Mouse (Mus musculus): Measurements from ENCODE around the gene Plcg2. TPM values are rescaled to one million over a fixed set of nuclear protein-coding genes. Genes with fewer than 3 reads are reported as not detected.

The Plcg2 gene
- polyA plus RNA-seq, 1 experiment from 2014 or later: 3.5 TPM

GRCm38 (mm10) chr8:117471174-117471573 is 26.9 kb upstream of the Plcg2 start:
- H3K27ac ChIP-seq (ENCODE audit: low read length): no peak overlapping the region; the same call in 1 of the 2 replicates
- peak; percentile 77 for DNase-seq (ENCODE audit: low spot score)
- H3K36me3 ChIP-seq (ENCODE audit: insufficient read depth, low read length): no peaks in the 10 kb centered on the region
- H3K4me1 ChIP-seq (ENCODE audit: insufficient read depth, low read depth, low read length): no peaks in the 10 kb centered on the region
- H3K9me3 ChIP-seq (ENCODE audit: low read length): no peaks in the 10 kb centered on the region
- TF ChIP-seq EP300 (IDR thresholded peaks at IDR 0.05): no peak
- peak; percentile 87 for TF ChIP-seq CTCF (IDR thresholded peaks at IDR 0.05)
- no peaks in the 10 kb centered on the region for H3K27me3 ChIP-seq (replicated peaks; ENCODE audit: insufficient read depth, low read length)
- H3K4me3 ChIP-seq (ENCODE audit: low read depth, low read length): no peak overlapping the region
- peak; percentile 58 for ATAC-seq
- H3K9ac ChIP-seq (replicated peaks; ENCODE audit: low read depth): no peak overlapping the region
- 28% methylated on average over 3 of the region's 3 CpGs for WGBS
- no peak overlapping the region for H3K4me2 ChIP-seq (replicated peaks; ENCODE audit: low read depth, low read length)

DNA sequence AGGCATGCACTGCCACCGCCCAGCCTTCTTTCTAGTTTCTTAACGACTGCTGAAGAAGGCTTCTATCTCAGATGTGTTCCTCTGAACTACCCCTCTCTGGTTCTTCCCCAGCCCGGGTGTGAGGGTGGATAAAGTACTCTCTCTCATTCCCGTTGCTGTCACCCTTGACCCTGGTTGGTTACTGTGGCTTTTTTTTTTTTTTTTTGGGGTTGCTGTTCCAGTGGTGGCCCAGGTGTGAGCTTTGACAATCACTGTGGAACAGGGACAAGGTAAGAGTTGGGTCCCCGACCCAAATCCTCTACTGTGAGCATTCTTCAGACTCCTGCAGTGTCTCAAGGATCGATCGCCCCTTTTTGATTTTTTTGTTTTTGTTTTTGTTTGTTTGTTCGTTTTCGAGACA is 26.4 kb upstream of the Plcg2 start:
- Histone ChIP-seq H3K36me3 (ENCODE audit: insufficient read depth, low read length) (no peaks in the 10 kb centered on the region), H3K27me3 (replicated peaks; ENCODE audit: insufficient read depth, low read length) (no peaks in the 10 kb centered on the region), H3K9ac (replicated peaks; ENCODE audit: low read depth) (no peak overlapping the region), H3K9me3 (ENCODE audit: low read length) (no peaks in the 10 kb centered on the region), H3K4me1 (ENCODE audit: insufficient read depth, low read depth, low read length) (no peaks in the 10 kb centered on the region), H3K27ac (ENCODE audit: low read length) (no peak overlapping the region), H3K4me3 (ENCODE audit: low read depth, low read length) (no peak overlapping the region), H3K4me2 (replicated peaks; ENCODE audit: low read depth, low read length) (no peak overlapping the region)
- 57% methylated on average over 9 of the region's 9 CpGs for WGBS
- ATAC-seq (no peak), DNase-seq (ENCODE audit: low spot score) (no peak)
- TF ChIP-seq CTCF (IDR thresholded peaks at IDR 0.05): no peak
- TF ChIP-seq EP300 (IDR thresholded peaks at IDR 0.05): no peak

- Histone ChIP-seq H3K4me1 (ENCODE audit: insufficient read depth, low read depth, low read length) (no peaks in the 10 kb centered on the region), H3K4me3 (ENCODE audit: low read depth, low read length) (no peak overlapping the region), H3K9ac (replicated peaks; ENCODE audit: low read depth) (no peak overlapping the region), H3K27me3 (replicated peaks; ENCODE audit: insufficient read depth, low read length) (no peaks in the 10 kb centered on the region), H3K4me2 (replicated peaks; ENCODE audit: low read depth, low read length) (no peak overlapping the region), H3K9me3 (ENCODE audit: low read length) (no peaks in the 10 kb centered on the region), H3K36me3 (ENCODE audit: insufficient read depth, low read length) (no peaks in the 10 kb centered on the region), H3K27ac (ENCODE audit: low read length) (no peak overlapping the region)
- DNase-seq (ENCODE audit: low spot score): no peak
- no peak for ATAC-seq
- TF ChIP-seq CTCF (IDR thresholded peaks at IDR 0.05): no peak
- no peak for TF ChIP-seq EP300 (IDR thresholded peaks at IDR 0.05)
- WGBS: 82% methylated on average over 4 of the region's 4 CpGs
These were observed 25.8 kb upstream of the Plcg2 start for GRCm38 (mm10) chr8:117472332-117472731.

- H3K4me1 ChIP-seq (ENCODE audit: insufficient read depth, low read depth, low read length): no peaks in the 10 kb centered on the region
- H3K4me2 ChIP-seq (replicated peaks; ENCODE audit: low read depth, low read length): no peak overlapping the region
- H3K9me3 ChIP-seq (ENCODE audit: low read length): no peaks in the 10 kb centered on the region
- 2% methylated on average over 5 of the region's 5 CpGs for WGBS
- H3K27ac ChIP-seq (ENCODE audit: low read length): no peak overlapping the region
- H3K36me3 ChIP-seq (ENCODE audit: insufficient read depth, low read length): no peaks in the 10 kb centered on the region
- H3K4me3 ChIP-seq (ENCODE audit: low read depth, low read length): no peak overlapping the region
- no peaks in the 10 kb centered on the region for H3K27me3 ChIP-seq (replicated peaks; ENCODE audit: insufficient read depth, low read length)
- ATAC-seq: peak; percentile 74
- H3K9ac ChIP-seq (replicated peaks; ENCODE audit: low read depth): no peak overlapping the region
- DNase-seq (ENCODE audit: low spot score): peak; percentile 95
- TF ChIP-seq EP300 (IDR thresholded peaks at IDR 0.05): no peak
- peak; percentile 94 for TF ChIP-seq CTCF (IDR thresholded peaks at IDR 0.05)
These were observed 23.1 kb upstream of the Plcg2 start for GRCm38 (mm10) chr8:117474944-117475343.

DNA sequence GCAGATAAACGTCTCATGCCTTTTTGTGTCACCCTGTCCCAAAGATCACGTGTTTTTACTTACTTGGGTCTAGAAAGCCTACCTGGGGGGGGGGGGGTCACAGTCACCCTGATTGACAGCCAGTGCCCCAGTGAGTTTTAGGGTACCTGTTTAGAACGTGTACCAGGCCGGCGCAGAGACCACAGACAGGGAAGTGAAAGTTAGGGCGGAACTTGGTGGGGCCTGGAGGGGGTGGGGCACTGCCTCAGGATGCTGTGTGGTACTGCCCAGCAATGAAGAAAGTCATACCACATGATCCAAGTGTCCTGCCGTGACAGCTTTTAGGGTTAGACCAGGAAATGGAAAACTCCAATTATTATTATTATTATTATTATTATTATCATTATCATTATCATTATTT is 22.3 kb upstream of the Plcg2 start:
- TF ChIP-seq CTCF (IDR thresholded peaks at IDR 0.05): no peak
- TF ChIP-seq EP300 (IDR thresholded peaks at IDR 0.05): no peak
- H3K27ac ChIP-seq (ENCODE audit: low read length): no peak overlapping the region
- WGBS: 62% methylated on average over 7 of the region's 7 CpGs

DNA sequence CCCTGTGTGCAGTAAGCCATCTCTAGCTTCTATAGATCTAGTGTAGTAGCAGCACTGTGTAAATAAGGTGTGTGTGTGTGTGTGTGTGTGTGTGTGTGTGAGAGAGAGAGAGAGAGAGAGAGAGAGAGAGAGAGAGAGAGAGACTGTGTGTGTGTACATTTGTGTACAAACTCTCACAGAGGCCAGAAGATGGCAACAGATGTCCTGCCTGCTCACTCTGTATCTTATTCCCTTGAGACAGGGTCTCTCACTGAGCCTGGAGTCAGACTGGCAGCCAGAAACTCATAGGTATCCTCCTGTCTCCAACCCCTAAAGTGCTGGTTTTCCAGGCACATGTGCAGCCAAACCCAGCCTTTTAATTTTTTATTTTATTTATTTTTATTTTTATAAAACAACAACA is 20.0 kb upstream of the Plcg2 start:
- ATAC-seq: no peak
- TF ChIP-seq CTCF (IDR thresholded peaks at IDR 0.05): no peak
- TF ChIP-seq EP300 (IDR thresholded peaks at IDR 0.05): no peak
- no peak overlapping the region for H3K9ac ChIP-seq (replicated peaks; ENCODE audit: low read depth)

More for the DNA sequence above, 22.3 kb upstream of the Plcg2 start:
- ATAC-seq (peak; percentile 43), DNase-seq (ENCODE audit: low spot score) (peak; percentile 49)
- no peak overlapping the region for H3K4me2 ChIP-seq (replicated peaks; ENCODE audit: low read depth, low read length)
- no peak overlapping the region for H3K9ac ChIP-seq (replicated peaks; ENCODE audit: low read depth)
- H3K4me3 ChIP-seq (ENCODE audit: low read depth, low read length): no peak overlapping the region
- H3K4me1 ChIP-seq (ENCODE audit: insufficient read depth, low read depth, low read length): no peaks in the 10 kb centered on the region
- H3K27me3 ChIP-seq (replicated peaks; ENCODE audit: insufficient read depth, low read length): no peaks in the 10 kb centered on the region
- H3K36me3 ChIP-seq (ENCODE audit: insufficient read depth, low read length): no peaks in the 10 kb centered on the region
- no peaks in the 10 kb centered on the region for H3K9me3 ChIP-seq (ENCODE audit: low read length)

DNA sequence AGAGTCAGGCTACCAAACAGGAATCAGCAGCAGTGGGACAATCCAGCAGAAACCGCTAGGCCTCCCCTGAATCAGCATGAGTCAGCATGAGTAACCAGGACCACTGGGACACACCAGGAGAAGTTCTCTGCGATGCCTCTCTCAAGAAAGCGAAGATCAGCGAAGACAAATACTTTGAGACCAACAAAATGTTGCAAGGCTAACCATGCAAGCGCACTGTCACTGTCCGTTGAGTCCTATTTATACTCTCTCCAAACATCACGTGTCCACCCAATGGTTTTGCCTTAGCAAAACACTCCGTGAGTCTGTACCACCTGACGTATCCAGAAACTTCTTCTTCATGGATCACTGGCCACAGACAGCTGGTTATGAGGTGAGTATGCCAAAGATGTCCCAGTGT is 18.1 kb upstream of the Plcg2 start:
- 91% methylated on average over 9 of the region's 9 CpGs for WGBS
- no peak overlapping the region for H3K4me3 ChIP-seq (ENCODE audit: low read depth, low read length)
- no peaks in the 10 kb centered on the region for H3K4me1 ChIP-seq (ENCODE audit: insufficient read depth, low read depth, low read length)
- no peak overlapping the region for H3K4me2 ChIP-seq (replicated peaks; ENCODE audit: low read depth, low read length)
- H3K9me3 ChIP-seq (ENCODE audit: low read length): no peaks in the 10 kb centered on the region
- DNase-seq (ENCODE audit: low spot score): no peak
- ATAC-seq: no peak
- no peaks in the 10 kb centered on the region for H3K27me3 ChIP-seq (replicated peaks; ENCODE audit: insufficient read depth, low read length)
- no peaks in the 10 kb centered on the region for H3K36me3 ChIP-seq (ENCODE audit: insufficient read depth, low read length)
- no peak for TF ChIP-seq CTCF (IDR thresholded peaks at IDR 0.05)
- no peak for TF ChIP-seq EP300 (IDR thresholded peaks at IDR 0.05)
- H3K27ac ChIP-seq (ENCODE audit: low read length): no peak overlapping the region
- H3K9ac ChIP-seq (replicated peaks; ENCODE audit: low read depth): no peak overlapping the region

More for the DNA sequence above, 20.0 kb upstream of the Plcg2 start:
- Histone ChIP-seq H3K4me3 (ENCODE audit: low read depth, low read length) (no peak overlapping the region), H3K27me3 (replicated peaks; ENCODE audit: insufficient read depth, low read length) (no peaks in the 10 kb centered on the region), H3K9me3 (ENCODE audit: low read length) (no peaks in the 10 kb centered on the region), H3K27ac (ENCODE audit: low read length) (no peak overlapping the region), H3K36me3 (ENCODE audit: insufficient read depth, low read length) (no peaks in the 10 kb centered on the region), H3K4me2 (replicated peaks; ENCODE audit: low read depth, low read length) (no peak overlapping the region), H3K4me1 (ENCODE audit: insufficient read depth, low read depth, low read length) (no peaks in the 10 kb centered on the region)
- no peak for DNase-seq (ENCODE audit: low spot score)

Data from lung, postnatal 0 days (tissue).